Mouse (Mus musculus): ENCODE results near the gene Vwf. TPM values are rescaled to one million over a fixed set of nuclear protein-coding genes. Genes with fewer than 3 reads are reported as not detected.

Vwf gene
- polyA plus RNA-seq, 1 experiment from 2014 or later: 7.9 TPM

- WGBS: 87% methylated on average over 5 of the region's 5 CpGs
- no peak for ATAC-seq (ENCODE audit: insufficient number of reproducible peaks, low FRiP score, low TSS enrichment, low read depth)
- no peaks in the 10 kb centered on the region for H3K9me3 ChIP-seq
- no peak overlapping the region for H3K4me2 ChIP-seq
- H3K27me3 ChIP-seq: 0 out of 2 replicates have a peak, but pooled peaks cover 5% of the 10 kb centered on the region
- H3K4me3 ChIP-seq: no peak overlapping the region
- no peak overlapping the region for H3K9ac ChIP-seq
- peaks cover 3% of the 10 kb centered on the region; the same call in 1 of the 2 replicates for H3K4me1 ChIP-seq
- no peaks in the 10 kb centered on the region for H3K36me3 ChIP-seq
- H3K27ac ChIP-seq: no peak overlapping the region
These were observed 111.4 kb downstream of the Vwf start for GRCm38 (mm10) chr6:125657966-125658365.

- WGBS: 43% methylated on average over 14 of the region's 14 CpGs
- Histone ChIP-seq H3K4me3 (no peak overlapping the region), H3K9me3 (no peaks in the 10 kb centered on the region), H3K27me3 (0 out of 2 replicates have a peak, but pooled peaks cover 5% of the 10 kb centered on the region), H3K9ac (no peak overlapping the region), H3K4me1 (no peaks in the 10 kb centered on the region), H3K4me2 (no peak overlapping the region), H3K36me3 (no peaks in the 10 kb centered on the region), H3K27ac (no peak overlapping the region)
- no peak for ATAC-seq (ENCODE audit: insufficient number of reproducible peaks, low FRiP score, low TSS enrichment, low read depth)
These were observed 114.7 kb downstream of the Vwf start for GRCm38 (mm10) chr6:125661106-125661877.

GRCm38 (mm10) chr6:125663906-125664305, 117.3 kb downstream of the Vwf start:
- Histone ChIP-seq H3K4me1 (no peaks in the 10 kb centered on the region), H3K9me3 (no peaks in the 10 kb centered on the region), H3K27ac (no peak overlapping the region), H3K4me2 (no peak overlapping the region), H3K4me3 (no peak overlapping the region), H3K27me3 (no peaks in the 10 kb centered on the region), H3K36me3 (no peaks in the 10 kb centered on the region), H3K9ac (no peak overlapping the region)
- ATAC-seq (ENCODE audit: insufficient number of reproducible peaks, low FRiP score, low TSS enrichment, low read depth): no peak
- 71% methylated on average over 2 of the region's 2 CpGs for WGBS

GRCm38 (mm10) chr6:125671835-125672234, 125.3 kb downstream of the Vwf start:
- no peak overlapping the region for H3K27ac ChIP-seq
- no peaks in the 10 kb centered on the region for H3K36me3 ChIP-seq
- 76% methylated on average over 3 of the region's 3 CpGs for WGBS
- H3K4me3 ChIP-seq: no peak overlapping the region
- no peaks in the 10 kb centered on the region for H3K9me3 ChIP-seq
- no peak overlapping the region for H3K9ac ChIP-seq
- no peak overlapping the region for H3K4me2 ChIP-seq
- H3K27me3 ChIP-seq: 0 out of 2 replicates have a peak, but pooled peaks cover 3% of the 10 kb centered on the region
- no peaks in the 10 kb centered on the region for H3K4me1 ChIP-seq
- no peak for ATAC-seq (ENCODE audit: insufficient number of reproducible peaks, low FRiP score, low TSS enrichment, low read depth)

GRCm38 (mm10) chr6:125678492-125678891, 131.9 kb downstream of the Vwf start:
- 78% methylated on average over 1 of the region's 1 CpGs for WGBS
- no peaks in the 10 kb centered on the region for H3K9me3 ChIP-seq
- peaks cover 12% of the 10 kb centered on the region for H3K4me1 ChIP-seq
- no peak overlapping the region for H3K4me3 ChIP-seq
- no peak overlapping the region for H3K9ac ChIP-seq
- no peak overlapping the region for H3K27ac ChIP-seq
- no peak overlapping the region for H3K4me2 ChIP-seq
- H3K36me3 ChIP-seq: no peaks in the 10 kb centered on the region
- ATAC-seq (ENCODE audit: insufficient number of reproducible peaks, low FRiP score, low TSS enrichment, low read depth): no peak
- H3K27me3 ChIP-seq: no peaks in the 10 kb centered on the region

GRCm38 (mm10) chr6:125680613-125681012, 134.0 kb downstream of the Vwf start:
- Histone ChIP-seq H3K36me3 (no peaks in the 10 kb centered on the region), H3K9me3 (no peaks in the 10 kb centered on the region)
- WGBS: 24% methylated on average over 11 of the region's 11 CpGs

GRCm38 (mm10) chr6:125685420-125685819, 138.8 kb downstream of the Vwf start:
- H3K4me3 ChIP-seq: no peak overlapping the region
- H3K9me3 ChIP-seq: no peaks in the 10 kb centered on the region
- ATAC-seq (ENCODE audit: insufficient number of reproducible peaks, low FRiP score, low TSS enrichment, low read depth): no peak
- no peak overlapping the region for H3K9ac ChIP-seq
- H3K27ac ChIP-seq: no peak overlapping the region
- peaks cover 14% of the 10 kb centered on the region for H3K27me3 ChIP-seq
- no peaks in the 10 kb centered on the region for H3K36me3 ChIP-seq
- H3K4me1 ChIP-seq: peaks cover 11% of the 10 kb centered on the region
- no peak overlapping the region for H3K4me2 ChIP-seq

More at GRCm38 (mm10) chr6:125680613-125681012, 134.0 kb downstream of the Vwf start:
- Histone ChIP-seq H3K4me3 (no peak overlapping the region), H3K27me3 (no peaks in the 10 kb centered on the region), H3K27ac (no peak overlapping the region), H3K4me2 (no peak overlapping the region), H3K9ac (no peak overlapping the region), H3K4me1 (peaks cover 12% of the 10 kb centered on the region)
- no peak for ATAC-seq (ENCODE audit: insufficient number of reproducible peaks, low FRiP score, low TSS enrichment, low read depth)

- Histone ChIP-seq H3K4me3 (no peak overlapping the region), H3K4me1 (peaks cover 9% of the 10 kb centered on the region), H3K27ac (no peak overlapping the region), H3K27me3 (peaks cover 23% of the 10 kb centered on the region), H3K9me3 (no peaks in the 10 kb centered on the region), H3K36me3 (no peaks in the 10 kb centered on the region), H3K4me2 (no peak overlapping the region), H3K9ac (no peak overlapping the region)
- 41% methylated on average over 1 of the region's 1 CpGs for WGBS
- ATAC-seq (ENCODE audit: insufficient number of reproducible peaks, low FRiP score, low TSS enrichment, low read depth): no peak
These were observed 141.4 kb downstream of the Vwf start for GRCm38 (mm10) chr6:125687986-125688385.

- H3K27me3 ChIP-seq: peaks cover 23% of the 10 kb centered on the region
- H3K27ac ChIP-seq: no peak within 1 kb of the TSS
- no peak for ATAC-seq (ENCODE audit: insufficient number of reproducible peaks, low FRiP score, low TSS enrichment, low read depth)
- no peak within 1 kb of the TSS for H3K9ac ChIP-seq
- peak within 1 kb of the TSS; percentile 27 for H3K4me3 ChIP-seq
- H3K4me1 ChIP-seq: peaks cover 9% of the 10 kb centered on the region
- under 1% methylated on average over 20 of the region's 20 CpGs for WGBS
- H3K36me3 ChIP-seq: no peaks in the 10 kb centered on the region
- H3K4me2 ChIP-seq: peak within 1 kb of the TSS; percentile 48
- H3K9me3 ChIP-seq: no peaks in the 10 kb centered on the region
These were observed 143.6 kb downstream of the Vwf start, which contains the start of gene Ano2 for GRCm38 (mm10) chr6:125690057-125690703. TSS of gene Ano2 (plus strand) at chr6:125690419.

- no peaks in the 10 kb centered on the region for H3K9me3 ChIP-seq
- no peaks in the 10 kb centered on the region for H3K36me3 ChIP-seq
- no peak overlapping the region for H3K4me3 ChIP-seq
- no peaks in the 10 kb centered on the region for H3K27me3 ChIP-seq
- no peak overlapping the region for H3K27ac ChIP-seq
- no peak overlapping the region for H3K9ac ChIP-seq
- 83% methylated on average over 2 of the region's 2 CpGs for WGBS
- no peak for ATAC-seq (ENCODE audit: insufficient number of reproducible peaks, low FRiP score, low TSS enrichment, low read depth)
- no peaks in the 10 kb centered on the region for H3K4me1 ChIP-seq
- no peak overlapping the region for H3K4me2 ChIP-seq
These were observed 154.6 kb downstream of the Vwf start for GRCm38 (mm10) chr6:125701146-125701545.

- Histone ChIP-seq H3K4me1 (no peaks in the 10 kb centered on the region), H3K9ac (no peak overlapping the region), H3K27me3 (no peaks in the 10 kb centered on the region), H3K36me3 (no peaks in the 10 kb centered on the region), H3K9me3 (no peaks in the 10 kb centered on the region), H3K4me3 (no peak overlapping the region), H3K27ac (no peak overlapping the region), H3K4me2 (no peak overlapping the region)
- WGBS: 74% methylated on average over 16 of the region's 16 CpGs
- ATAC-seq (ENCODE audit: insufficient number of reproducible peaks, low FRiP score, low TSS enrichment, low read depth): no peak
These were observed 164.7 kb downstream of the Vwf start for GRCm38 (mm10) chr6:125711261-125711660.

- no peak overlapping the region for H3K4me2 ChIP-seq
- no peak overlapping the region for H3K4me3 ChIP-seq
- WGBS: 90% methylated on average over 2 of the region's 2 CpGs
- no peak overlapping the region for H3K27ac ChIP-seq
- H3K9me3 ChIP-seq: no peaks in the 10 kb centered on the region
- no peaks in the 10 kb centered on the region for H3K27me3 ChIP-seq
- H3K4me1 ChIP-seq: peaks cover 10% of the 10 kb centered on the region; the same call in 1 of the 2 replicates
- no peaks in the 10 kb centered on the region for H3K36me3 ChIP-seq
- no peak for ATAC-seq (ENCODE audit: insufficient number of reproducible peaks, low FRiP score, low TSS enrichment, low read depth)
- no peak overlapping the region for H3K9ac ChIP-seq
These were observed 179.8 kb downstream of the Vwf start for GRCm38 (mm10) chr6:125726408-125726807.
